Mouse (Mus musculus) embryo, embryonic 10.5 days (tissue): ENCODE results near the gene Gm21885.

Source experiments
- DNase-seq: peaks from one replicate; pipeline ENCODE4 v3.0.0-alpha.2; 2015; ENCODE audit warnings: low spot score

The Gm21885 gene

DNA sequence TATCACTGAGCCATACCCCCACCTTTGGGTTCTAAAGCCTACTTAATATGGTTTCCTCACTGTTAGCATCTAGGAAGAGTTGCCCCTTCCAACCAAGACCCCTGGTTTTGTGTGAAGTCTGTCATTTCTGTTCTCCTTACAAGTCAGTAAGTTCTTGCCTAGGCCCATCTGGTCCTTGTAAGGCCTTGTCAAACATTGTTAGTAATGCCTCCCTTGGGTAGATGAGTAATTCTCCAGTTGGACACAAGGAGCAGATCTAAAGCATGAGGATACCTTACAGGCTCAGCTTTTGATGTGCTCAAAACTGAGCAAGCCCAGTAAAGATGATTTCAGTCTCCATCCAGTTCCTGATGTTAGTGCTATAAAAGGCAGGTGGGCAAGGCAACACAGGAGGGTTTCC is 12.9 kb upstream of the Gm21885 start:
- no peak for DNase-seq

DNA sequence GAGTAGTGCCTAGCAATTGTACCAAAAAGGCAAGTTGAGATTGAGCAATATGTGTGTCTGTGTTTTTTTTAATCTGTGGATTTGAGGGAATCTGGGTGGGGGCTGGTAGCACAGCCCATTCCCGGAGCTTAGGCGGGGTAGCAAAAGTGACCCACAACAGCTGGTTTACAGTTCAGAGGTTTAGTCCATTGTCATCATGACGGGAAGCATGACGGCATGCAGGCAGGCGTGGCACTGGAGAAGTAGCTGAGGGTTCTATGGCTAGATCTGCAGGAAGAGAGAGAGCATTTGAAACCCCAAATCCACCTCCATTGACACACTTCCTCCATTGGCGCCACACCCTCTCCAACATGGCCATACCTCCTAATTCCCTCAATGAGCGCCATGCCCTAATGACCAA is 11.8 kb upstream of the Gm21885 start:
- no peak for DNase-seq

DNA sequence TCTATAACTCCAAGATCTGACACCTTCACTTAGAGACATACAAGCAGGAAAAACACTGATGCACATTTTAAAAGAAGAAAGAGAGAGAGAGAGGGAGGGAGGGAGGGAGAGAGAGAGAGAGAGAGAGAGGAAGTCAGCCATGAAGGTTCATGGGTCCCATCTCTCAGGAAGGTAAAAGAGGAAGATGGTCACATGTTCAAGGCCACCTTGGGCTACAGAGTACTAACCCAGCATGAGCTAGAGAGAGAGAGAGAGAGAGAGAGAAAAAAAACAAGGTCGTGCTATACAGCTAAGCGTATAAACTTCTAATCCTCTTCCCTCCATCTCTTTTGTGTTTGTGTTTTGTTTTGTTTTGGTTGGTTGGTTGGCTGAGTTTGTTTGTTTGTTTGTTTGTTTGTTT is 10.7 kb upstream of the Gm21885 start:
- DNase-seq = no peak

DNA sequence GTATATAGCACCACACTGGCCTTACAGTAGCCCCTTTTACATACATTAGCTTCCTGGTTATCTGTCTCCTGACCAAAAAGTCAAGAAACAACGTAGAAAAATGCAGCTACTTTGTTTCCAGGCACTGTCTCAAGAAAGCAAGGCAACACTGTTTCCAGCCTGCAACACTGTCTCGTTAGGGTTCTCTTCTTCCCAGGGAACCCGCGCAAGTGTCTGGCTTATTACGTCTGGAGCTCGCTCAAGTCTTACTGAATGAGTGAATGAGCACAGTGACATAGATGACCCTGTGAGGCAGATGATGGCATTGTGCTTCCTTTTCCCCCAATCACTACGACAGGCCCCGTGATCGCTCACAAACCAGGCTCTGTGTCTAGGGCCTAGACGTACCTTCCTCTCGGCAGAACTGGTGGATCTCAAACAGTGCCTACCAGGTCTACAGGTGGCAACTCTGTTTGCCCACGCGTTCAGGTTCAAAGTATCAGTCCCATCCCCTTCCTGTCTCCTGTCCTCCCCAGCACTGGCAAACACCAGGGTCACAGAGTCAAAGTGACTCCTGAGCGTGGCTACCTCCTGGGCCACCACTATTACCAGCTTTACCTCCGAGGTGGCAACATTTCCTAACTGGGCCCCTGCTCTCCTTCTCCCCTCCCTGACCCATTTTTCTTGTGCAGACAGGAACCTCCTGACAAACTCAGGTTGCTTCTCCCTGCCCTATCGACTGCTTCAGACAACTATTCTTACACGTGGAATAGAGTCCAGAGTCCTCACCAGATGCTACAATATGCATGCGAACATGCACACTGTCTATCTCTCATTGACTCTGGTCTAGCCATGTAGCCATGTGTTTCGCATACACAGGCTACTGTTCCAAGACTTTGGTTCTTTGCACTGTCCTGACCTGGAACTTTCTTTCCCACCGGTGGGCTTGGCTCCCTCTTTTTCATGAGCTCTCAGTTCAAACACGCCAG is 8.4 kb upstream of the Gm21885 start:
- DNase-seq = no peak

DNA sequence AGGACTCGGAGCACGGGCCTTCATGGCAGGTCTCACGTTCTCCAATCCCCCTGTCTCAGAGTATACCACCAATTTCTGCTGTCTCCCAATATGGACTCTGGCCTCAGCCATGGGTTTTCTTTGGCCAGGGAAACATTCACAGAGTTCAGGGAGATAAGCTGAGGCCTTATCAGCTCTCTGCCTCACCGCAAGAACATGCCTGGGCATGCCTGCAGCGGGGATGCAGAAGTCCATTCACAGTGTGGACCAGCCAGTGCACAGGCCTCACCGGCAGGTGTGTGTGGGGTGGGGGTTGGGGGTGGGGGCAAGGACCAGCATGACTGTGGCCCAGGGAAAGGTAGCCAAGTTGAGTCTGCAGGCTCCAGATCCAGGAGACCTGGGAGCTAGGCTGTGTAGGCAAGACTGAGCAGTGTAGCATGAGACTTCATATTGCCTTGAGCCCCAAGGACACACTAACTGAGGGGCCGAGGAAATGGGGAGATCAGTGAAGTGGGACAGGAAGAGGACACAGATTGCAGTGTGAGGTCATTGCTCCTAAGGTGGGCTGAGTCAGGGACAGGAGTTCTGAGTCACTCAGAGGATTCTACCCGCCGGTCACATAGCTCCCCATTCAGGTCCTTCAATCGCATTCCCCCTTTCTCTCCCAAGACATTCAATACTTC is 7.3 kb upstream of the Gm21885 start:
- DNase-seq = no peak

DNA sequence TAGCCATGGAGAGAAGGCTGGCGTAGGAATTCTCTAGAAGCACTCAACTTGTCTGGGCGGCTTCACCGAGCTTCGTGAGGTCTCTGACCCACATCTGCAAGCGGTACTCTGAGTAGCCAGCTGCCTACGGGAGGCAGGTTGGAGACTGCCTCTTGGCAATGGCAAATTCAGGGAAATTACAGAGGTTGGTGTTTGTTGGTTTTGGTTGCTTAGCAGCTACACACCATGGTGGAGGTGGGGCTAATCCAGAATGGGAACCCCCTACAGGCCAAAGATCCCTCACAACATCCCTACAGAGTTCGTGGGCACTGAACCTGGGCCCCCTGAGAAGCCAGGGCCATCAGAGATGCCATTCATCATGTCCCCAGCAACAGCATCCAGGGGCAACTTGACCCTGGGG is 6.4 kb upstream of the Gm21885 start:
- no peak for DNase-seq

DNA sequence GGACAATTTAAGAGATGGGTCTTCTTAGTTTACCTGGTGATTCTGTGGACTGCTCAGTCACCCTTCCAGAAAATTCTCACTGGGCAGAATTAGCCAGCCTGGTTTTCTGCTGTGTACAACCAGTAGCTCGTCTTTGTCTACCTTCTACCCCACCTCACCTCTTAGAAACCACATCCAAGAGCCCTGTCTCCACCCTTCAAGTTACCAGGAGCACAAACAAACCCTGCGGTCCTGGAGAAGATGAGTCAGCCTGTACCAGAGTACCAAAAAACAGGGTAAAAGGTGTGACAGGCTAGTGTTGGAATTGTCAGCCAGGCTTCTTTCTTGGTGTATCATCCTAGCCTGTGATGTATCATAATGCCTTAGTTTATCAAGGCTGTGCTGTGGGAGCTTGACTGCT is 6.0 kb upstream of the Gm21885 start:
- no peak for DNase-seq

DNA sequence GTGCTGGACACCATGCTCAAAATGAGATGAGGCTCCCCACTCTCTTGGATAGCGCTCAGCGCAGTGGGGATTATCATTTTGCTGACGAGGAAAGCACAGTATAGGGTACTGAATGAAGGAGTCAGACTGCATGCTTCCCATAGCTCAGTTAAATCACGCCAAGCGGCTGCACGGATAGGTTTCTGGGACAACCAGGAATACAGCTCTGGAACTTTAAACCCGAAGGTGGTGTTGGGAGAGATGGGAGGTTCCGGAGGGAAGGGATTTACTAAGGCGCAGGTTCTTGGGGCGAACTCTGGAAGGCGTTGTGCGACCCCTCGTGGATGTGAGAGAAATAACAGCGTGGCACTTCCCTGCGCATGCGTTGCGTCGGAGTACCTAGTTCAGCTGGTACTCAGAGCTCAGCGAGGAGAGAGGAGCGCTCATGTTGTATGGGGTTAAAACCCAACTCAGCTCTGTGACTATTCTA is 4.8 kb upstream of the Gm21885 start:
- DNase-seq = peak; percentile 98

DNA sequence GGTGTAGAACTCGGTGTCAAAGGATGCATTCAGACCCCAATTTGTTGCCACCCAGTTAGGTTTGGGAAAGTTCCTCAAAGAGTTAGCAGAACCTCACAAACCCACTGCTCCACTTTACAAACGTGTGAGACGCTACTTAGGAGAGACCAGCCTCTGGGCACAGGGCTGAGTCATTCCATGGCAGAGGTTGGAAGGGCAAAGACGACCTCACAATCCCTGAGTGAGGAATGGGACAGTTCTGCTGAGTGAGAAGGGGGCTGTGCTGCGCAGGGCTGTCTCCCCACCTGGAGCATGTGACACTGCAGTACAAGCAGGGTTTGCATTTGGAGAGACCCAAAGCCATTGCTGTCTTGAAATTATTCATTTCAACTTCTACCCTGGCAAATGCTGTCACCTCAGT is 618 bp downstream of the Gm21885 start:
- no peak for DNase-seq

DNA sequence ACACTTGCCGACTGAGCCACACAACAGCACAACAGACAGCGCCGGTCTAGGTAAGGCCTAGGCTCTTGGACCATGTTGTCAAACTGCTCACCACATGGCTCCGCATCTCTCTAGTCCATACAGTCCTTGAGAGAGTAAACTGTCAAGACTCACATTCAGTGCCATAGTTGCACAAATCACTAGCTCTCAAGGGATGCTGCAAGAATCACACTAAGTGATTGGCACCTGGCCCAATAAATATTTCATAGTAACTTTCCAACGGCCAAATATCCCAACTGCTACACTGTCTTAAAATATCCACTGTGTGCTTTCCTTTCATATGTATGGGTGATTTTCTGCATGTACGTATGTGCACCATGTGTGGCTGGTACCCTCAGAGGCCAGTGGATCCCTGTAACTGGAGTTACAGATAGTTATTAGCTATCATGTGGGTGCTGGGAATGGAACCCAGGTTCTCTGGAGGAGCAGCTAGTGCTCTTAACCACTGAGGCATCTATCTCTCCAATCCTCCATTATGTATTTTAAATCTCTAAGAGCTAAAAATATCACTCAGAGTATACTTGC is 1.9 kb downstream of the Gm21885 start:
- DNase-seq = no peak

DNA sequence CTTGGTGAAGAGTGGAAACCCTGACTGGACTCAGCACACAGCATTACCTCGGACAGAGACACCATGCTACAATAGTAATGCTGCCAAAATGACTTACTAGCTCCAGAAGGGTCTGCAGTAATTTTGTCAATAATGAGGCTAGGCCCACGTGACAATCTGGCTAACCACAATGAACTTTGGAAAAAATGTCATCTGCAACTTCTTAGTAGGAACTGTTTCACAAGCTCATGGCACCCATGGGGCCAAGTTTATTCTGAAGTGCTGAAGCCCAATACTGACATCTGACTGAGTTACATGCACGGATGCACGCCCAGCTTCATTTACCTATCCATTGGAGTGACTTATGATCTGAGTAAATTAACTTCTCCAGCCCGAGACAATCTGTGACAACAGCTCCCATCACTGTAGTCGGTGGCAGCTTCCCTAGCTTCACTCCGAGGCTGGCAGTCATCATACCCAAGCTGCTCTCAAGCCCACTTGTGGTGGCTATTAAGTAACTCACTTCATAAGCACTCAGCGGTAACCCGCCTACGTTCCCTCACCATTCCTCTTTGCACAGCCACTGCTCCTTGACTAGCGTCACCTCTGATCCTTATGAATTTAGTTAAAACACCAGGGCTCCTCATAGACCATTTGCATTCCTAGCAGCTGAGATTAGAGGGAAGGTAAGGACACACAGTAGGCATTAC is 4.4 kb downstream of the Gm21885 start:
- no peak for DNase-seq

DNA sequence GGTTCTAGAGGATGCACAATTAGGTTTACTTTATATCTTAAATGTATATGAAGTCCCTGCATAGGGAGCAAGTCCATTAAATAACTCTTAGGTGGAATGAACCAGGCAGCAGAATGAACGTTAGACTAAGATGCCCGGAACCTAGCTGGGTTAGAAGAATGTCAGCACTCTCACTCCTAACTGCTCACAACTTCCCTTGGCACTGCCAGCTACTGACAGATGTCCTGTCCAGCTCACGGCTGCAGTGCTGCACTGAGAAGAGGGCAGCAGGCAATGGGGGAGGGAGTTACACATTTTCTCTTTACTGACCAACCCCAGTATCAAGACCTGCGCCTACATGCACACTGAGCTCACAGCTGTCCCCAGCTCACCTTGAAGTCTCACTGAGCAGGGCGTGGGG is 5.4 kb downstream of the Gm21885 start:
- no peak for DNase-seq

DNA sequence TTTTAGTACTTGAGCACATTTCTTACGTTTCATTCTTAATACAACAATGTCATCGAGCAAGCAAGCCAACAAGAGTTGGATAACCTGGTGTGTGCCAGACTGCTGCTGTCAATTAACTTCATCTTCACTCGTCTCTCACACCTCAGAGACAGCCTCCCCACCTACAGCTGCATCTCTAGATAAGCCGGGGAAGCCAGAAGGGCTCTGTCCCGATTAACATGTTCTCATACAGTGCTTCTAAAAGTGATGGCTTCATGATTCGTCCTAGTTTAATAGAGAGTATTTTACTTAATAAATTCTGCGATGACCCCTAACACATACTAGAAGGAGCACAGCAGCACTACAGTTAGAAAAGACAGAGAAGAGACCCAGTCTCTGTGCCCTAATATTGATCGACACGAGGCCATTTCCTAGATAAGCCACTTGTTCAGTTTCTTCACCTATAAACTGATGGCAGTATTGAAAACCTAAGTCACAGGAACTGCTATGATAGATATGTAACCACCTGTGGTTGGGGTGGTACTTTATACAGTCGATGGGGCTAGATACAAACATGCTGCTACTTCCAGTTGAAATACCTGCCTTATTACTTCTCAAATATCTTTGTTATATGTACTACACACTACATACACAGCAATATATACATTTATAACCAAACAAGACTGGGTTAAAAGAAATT is 8.5 kb downstream of the Gm21885 start:
- no peak for DNase-seq

DNA sequence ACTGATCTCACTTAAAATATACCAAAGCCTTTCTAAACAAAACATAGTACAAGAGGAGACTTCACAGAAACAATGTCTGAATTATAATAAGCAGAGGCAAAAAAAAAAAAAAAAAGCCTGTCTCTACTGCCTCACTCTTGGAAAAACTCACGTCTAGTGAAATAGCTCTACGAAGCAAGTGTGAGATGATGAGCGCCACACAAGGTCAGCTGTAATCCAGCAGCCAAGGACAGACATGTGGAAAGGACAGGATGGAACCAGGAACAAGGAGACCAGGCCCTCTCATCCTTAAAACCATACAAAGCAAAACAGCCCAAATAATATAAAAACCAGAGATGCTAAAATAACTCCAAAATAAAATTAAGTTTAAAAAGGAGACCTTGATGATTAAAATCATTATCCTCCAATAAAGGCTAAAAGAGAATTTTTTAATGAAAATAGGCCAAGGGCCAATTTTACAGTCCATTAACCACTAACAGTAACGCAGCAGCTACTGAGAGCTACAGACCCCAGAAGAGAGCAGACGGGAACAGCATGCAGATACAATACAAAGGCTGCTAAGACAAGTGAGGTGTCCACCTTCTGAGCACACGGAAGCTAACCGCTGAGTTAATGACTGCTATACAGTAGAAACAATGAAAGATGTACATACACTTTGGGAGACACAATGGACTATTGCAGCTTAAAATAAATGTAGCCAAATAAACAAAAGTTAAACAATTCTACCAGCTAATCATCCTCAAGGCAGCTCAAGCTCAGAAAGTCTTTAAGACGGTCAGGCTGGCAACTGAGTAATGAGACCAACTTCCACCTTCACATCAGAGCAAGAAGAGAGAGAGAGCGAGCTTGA is 13.5 kb downstream of the Gm21885 start:
- no peak for DNase-seq

DNA sequence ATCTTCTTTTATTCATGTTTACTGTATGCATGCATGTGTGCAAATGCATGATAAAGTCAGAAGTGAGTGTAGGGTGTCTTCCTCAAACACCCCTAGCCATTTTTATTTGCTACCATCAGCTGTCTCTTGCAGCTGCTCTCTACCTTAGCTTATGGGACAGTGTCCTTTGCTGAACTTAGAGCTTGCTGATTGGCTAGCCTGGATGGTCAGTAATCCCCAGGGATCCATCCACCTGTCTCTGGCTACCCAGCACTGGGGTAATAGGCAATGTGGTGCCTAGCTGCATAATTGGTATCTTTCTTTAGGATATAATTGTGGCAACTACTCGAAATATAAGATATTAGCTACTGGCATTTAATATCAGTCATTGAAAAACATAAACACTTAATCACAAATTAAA is 31.1 kb downstream of the Gm21885 start:
- no peak for DNase-seq

DNA sequence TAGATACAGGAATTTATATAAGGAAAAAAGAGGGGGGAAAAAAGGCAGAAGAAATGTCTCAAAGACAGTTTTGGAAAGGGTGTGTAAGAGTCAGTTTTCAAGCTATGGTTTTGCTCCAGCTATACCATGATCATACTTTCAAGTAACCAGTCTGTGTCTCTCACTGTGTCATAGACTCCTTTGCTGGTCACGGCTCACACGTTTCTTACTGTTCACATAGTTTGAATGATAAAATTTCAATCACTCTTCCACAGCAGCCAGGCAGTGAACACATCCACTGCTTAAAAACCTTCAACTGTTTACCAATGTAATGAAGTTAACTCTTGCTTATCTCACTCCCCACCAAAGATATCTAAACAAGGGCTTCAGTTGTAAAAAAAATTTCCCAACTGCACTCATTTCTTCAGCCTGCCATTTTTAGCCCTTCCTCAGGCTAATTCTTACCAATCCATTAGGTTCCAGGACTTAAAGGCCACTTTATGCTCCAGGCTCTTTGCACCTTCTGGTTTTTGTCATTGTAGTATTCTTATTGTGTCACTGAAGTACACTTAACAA is 32.5 kb downstream of the Gm21885 start:
- no peak for DNase-seq

DNA sequence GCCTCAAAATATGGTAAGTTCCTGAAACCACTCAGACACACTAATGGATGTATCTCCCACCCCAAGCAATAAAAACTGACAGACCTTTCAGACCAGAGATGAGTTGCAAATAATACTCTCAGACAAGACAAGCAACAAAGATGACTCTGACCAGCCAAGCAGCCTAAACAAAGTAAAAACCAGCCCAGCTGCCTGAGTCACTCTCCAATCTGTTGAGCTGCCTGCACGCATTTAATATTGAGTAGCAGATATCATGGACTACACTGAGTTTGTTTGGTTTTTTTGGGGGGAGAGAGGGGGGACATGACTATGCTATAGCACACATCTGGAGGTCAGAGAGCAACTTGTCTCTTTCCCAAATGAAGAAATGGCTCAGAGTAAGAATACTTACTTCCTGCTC is 33.6 kb downstream of the Gm21885 start:
- DNase-seq = no peak

DNA sequence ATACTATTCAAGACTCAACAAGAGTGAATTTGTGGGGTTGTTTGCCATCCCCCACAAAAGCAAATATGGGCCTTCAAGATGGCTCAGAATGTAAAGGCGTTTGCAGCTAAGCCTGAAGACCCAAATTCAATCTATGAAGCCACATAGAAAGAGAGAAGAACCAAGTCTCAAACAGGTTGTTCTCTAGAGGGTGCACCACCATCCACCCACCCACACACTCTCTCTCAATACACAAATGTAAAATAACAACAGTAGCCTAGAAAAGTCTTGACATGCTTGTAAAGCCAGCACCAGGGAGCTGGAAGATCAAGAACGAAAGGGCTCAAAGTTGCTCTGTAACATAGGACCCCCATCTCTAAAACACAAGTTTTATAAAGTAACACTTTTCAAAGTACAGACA is 34.9 kb downstream of the Gm21885 start:
- DNase-seq = no peak

DNA sequence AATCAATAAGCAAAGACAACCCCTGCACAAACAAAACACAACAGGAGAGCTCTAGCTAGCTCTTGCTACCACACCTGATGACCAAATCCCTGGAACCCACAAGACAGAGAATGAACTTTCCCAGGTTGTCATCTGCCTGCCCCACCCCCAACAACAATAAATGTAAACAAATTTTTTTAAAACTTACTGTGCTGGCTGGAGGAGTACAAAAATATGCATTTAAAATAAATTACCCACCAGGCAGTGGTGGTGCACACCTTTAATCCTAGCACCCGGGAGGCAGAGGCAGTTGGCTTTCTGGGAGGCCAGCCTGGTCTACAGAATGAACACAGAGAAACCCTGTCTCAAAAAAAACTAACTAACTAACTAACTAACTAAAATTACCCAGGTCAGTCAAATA is 35.3 kb downstream of the Gm21885 start:
- DNase-seq = no peak

DNA sequence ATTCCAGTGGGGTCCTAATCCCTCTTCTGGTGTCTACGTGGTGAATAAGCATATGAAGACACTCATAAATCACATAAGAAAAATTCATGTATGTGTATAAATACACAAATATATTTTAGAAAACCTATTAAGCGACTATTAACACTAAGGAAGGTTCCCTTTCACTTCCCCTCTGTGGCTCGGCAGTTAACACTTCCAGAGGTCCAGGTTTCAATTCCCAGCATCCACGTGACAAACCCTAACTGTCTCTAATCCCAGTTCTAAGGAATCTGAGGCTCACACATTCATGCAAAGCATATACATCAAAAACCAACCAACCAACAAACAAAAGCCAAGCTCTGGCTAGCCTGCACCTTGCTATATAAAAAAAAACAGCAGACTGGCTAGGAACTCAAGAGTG is 35.8 kb downstream of the Gm21885 start:
- no peak for DNase-seq

DNA sequence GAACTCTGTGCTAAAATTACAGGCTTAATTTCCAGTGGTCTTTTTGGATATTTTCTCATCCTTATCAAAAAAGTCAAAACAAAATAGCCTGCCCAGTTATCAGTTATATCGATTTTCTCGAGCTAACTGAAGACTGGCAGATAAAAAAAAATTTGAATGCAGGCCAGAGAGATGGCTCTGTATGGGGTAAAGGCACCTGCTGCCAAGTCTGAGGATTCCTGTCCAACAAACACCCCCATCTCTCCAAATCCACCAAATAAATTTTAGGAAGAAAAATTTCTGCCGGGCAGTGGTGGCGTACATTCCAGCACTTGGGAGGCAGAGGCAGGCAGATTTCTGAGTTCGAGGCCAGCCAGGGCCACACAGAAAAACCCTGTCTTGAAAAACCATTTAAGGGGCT is 36.4 kb downstream of the Gm21885 start:
- DNase-seq = no peak
